Mouse (Mus musculus) embryonic facial prominence, embryonic 11.5 days (tissue): ENCODE measurements around the gene Rsrp1. TPM values are rescaled to one million over a fixed set of nuclear protein-coding genes. Genes with fewer than 3 reads are reported as not detected.

Experiments
- ATAC-seq: fragments of 200-750 bp; cut with Nextera tagmentation; replicated peaks from 2 replicates; pipeline ENCODE4 v1.8.0; 2017; ENCODE audit warnings: low read depth; ENCODE audit not compliant: insufficient number of reproducible peaks, low FRiP score, low TSS enrichment
- DNase-seq: peaks from one replicate; pipeline ENCODE4 v3.0.0-alpha.2; 2015; ENCODE audit warnings: low spot score
- H3K27ac ChIP-seq: fragments of 300-500 bp; sonication (generic); replicated peaks from 2 replicates; pipeline ENCODE4 v1.5.1; 2014; ENCODE audit warnings: mild to moderate bottlenecking, low read depth, low read length, control low read depth
- H3K27me3 ChIP-seq: fragments of 300-500 bp; sonication (generic); 2 replicates; pipeline ENCODE4 v1.6.1; 2014; ENCODE audit warnings: mild to moderate bottlenecking, low read length, moderate library complexity, mixed read lengths; ENCODE audit not compliant: control insufficient read depth, insufficient read depth
- H3K36me3 ChIP-seq: fragments of 300-500 bp; sonication (generic); replicated peaks from 2 replicates; pipeline ENCODE4 v1.6.1; 2014; ENCODE audit warnings: low read depth, mild to moderate bottlenecking, low read length, moderate library complexity, mixed read lengths; ENCODE audit not compliant: control insufficient read depth, insufficient read depth
- H3K4me1 ChIP-seq: fragments of 300-500 bp; sonication (generic); 2 replicates; pipeline ENCODE4 v1.6.1; 2014; ENCODE audit warnings: low read length, mixed read lengths; ENCODE audit not compliant: control insufficient read depth, insufficient read depth
- H3K4me2 ChIP-seq: fragments of 300-500 bp; sonication (generic); 2 replicates; pipeline ENCODE4 v1.6.1; 2014; ENCODE audit warnings: low read depth, mild to moderate bottlenecking, control low read depth, low read length, moderate library complexity
- H3K4me3 ChIP-seq: fragments of 300-500 bp; sonication (generic); 2 replicates; pipeline ENCODE4 v1.5.1; 2014; ENCODE audit warnings: low read depth, low read length, control low read depth
- H3K9ac ChIP-seq: fragments of 300-500 bp; sonication (generic); replicated peaks from 2 replicates; pipeline ENCODE4 v1.6.1; 2014; ENCODE audit warnings: mild to moderate bottlenecking, control low read depth, low read length
- H3K9me3 ChIP-seq: fragments of 300-500 bp; sonication (generic); replicated peaks from 2 replicates; pipeline ENCODE4 v1.6.1; 2016; ENCODE audit warnings: mild to moderate bottlenecking, low read length, inconsistent platforms, mixed read lengths; ENCODE audit not compliant: control insufficient read depth
- WGBS: fragments of 180-500 bp; shearing (Covaris S2); extraction: QIAGEN DNeasy Blood & Tissue Kit; methylation state at CpG from one replicate; pipeline ENCODE4 v1.1.7; 2014; 5-methylcytosine and 5-hydroxymethylcytosine counted together
- polyA plus RNA-seq: library from polyadenylated mRNA; unstranded; fragments of >200 nt; fragmentation: Nextera tagmentation; extraction: Ambion mirVana; gene quantifications from 2 replicates; pipeline ENCODE4 v1.2.1, GENCODE M21; 2014

Rsrp1 gene
- polyA plus RNA-seq, 1 experiment from 2014 or later = 368 TPM

- Histone ChIP-seq H3K4me1 (no peaks in the 10 kb centered on the region), H3K27ac (no peak overlapping the region), H3K4me2 (no peak overlapping the region), H3K27me3 (no peaks in the 10 kb centered on the region), H3K9ac (no peak overlapping the region), H3K9me3 (no peaks in the 10 kb centered on the region), H3K4me3 (no peak overlapping the region), H3K36me3 (no peaks in the 10 kb centered on the region)
- 80% methylated on average over 3 of the region's 3 CpGs for WGBS
- DNase-seq = no peak
- no peak for ATAC-seq
Observed at GRCm38 (mm10) chr4:134917194-134917593, 6.2 kb upstream of the Rsrp1 start.

- Histone ChIP-seq H3K9ac (no peak overlapping the region), H3K36me3 (no peaks in the 10 kb centered on the region), H3K27me3 (no peaks in the 10 kb centered on the region), H3K27ac (no peak overlapping the region), H3K4me1 (no peaks in the 10 kb centered on the region), H3K4me2 (no peak overlapping the region), H3K9me3 (no peaks in the 10 kb centered on the region), H3K4me3 (no peak overlapping the region)
- WGBS = 66% methylated on average over 7 of the region's 7 CpGs
- DNase-seq = no peak
- no peak for ATAC-seq
Observed at GRCm38 (mm10) chr4:134918381-134918780, 5.0 kb upstream of the Rsrp1 start.

- 43% methylated on average over 12 of the region's 12 CpGs for WGBS
- Histone ChIP-seq H3K9ac (no peak overlapping the region), H3K27me3 (no peaks in the 10 kb centered on the region), H3K36me3 (no peaks in the 10 kb centered on the region), H3K9me3 (no peaks in the 10 kb centered on the region), H3K4me1 (no peaks in the 10 kb centered on the region), H3K4me2 (no peak overlapping the region), H3K4me3 (no peak overlapping the region), H3K27ac (no peak overlapping the region)
- no peak for ATAC-seq
- DNase-seq = no peak
Observed at GRCm38 (mm10) chr4:134919733-134920540, 3.5 kb upstream of the Rsrp1 start.

GRCm38 (mm10) chr4:134920631-134921030 is 2.8 kb upstream of the Rsrp1 start:
- DNase-seq = no peak
- Histone ChIP-seq H3K27me3 (no peaks in the 10 kb centered on the region), H3K27ac (no peak overlapping the region), H3K4me1 (no peaks in the 10 kb centered on the region; the same call in 1 of the 2 replicates), H3K4me2 (no peak overlapping the region), H3K36me3 (no peaks in the 10 kb centered on the region; the same call in 1 of the 2 replicates), H3K9me3 (no peaks in the 10 kb centered on the region), H3K9ac (no peak overlapping the region), H3K4me3 (no peak overlapping the region)
- ATAC-seq = no peak
- WGBS = 95% methylated on average over 6 of the region's 6 CpGs

GRCm38 (mm10) chr4:134921703-134922102 is 1.7 kb upstream of the Rsrp1 start:
- Histone ChIP-seq H3K9me3 (no peaks in the 10 kb centered on the region), H3K27me3 (no peaks in the 10 kb centered on the region), H3K36me3 (peaks cover 3% of the 10 kb centered on the region), H3K27ac (no peak overlapping the region), H3K4me2 (no peak overlapping the region), H3K4me1 (no peaks in the 10 kb centered on the region; the same call in 1 of the 2 replicates), H3K4me3 (no peak overlapping the region), H3K9ac (no peak overlapping the region)
- DNase-seq (no peak), ATAC-seq (no peak)
- 91% methylated on average over 4 of the region's 4 CpGs for WGBS

DNA sequence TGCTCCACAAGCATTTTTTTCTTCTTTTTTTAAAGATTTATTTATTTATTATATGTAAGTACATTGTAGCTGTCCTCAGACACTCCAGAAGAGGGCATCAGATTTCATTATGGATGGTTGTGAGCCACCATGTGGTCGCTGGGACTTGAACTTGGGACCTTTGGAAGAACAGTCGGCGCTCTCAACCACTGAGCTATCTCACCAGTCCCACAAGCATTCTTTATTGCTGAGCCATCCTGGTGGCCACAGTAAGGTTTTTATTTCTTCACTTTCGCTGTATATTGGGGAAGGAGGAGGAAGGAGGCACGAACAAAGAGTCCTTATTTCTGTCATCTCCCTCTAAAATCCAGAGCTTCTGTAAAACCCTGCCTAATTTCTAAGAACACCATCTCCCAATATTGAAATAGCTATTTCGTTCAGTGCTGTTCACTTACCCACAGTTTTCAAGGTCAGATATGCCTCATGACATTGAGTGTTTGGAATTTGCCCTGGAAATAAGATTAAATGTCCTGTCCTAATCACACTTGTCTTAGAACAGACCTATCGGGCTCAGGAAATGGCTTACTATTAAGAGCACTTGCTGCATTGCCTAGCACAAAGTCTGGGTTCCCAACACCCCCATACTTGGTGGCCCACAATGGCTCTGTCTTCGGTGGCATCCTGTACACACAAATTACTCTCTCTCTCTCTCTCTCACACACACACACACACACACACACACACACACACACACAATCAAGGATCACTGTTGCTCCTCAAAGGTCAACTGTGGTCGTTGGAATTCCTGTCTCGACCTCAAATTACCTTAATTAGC is 1.1 kb upstream of the Rsrp1 start:
- Histone ChIP-seq H3K4me3 (peak overlapping the region; percentile 93), H3K4me2 (peak overlapping the region; percentile 65), H3K27me3 (no peaks in the 10 kb centered on the region), H3K4me1 (no peaks in the 10 kb centered on the region; the same call in 1 of the 2 replicates), H3K9me3 (no peaks in the 10 kb centered on the region), H3K27ac (no peak overlapping the region), H3K36me3 (peaks cover 3% of the 10 kb centered on the region), H3K9ac (peak overlapping the region; percentile 57)
- WGBS = 52% methylated on average over 10 of the region's 10 CpGs
- DNase-seq (no peak), ATAC-seq (no peak)

DNA sequence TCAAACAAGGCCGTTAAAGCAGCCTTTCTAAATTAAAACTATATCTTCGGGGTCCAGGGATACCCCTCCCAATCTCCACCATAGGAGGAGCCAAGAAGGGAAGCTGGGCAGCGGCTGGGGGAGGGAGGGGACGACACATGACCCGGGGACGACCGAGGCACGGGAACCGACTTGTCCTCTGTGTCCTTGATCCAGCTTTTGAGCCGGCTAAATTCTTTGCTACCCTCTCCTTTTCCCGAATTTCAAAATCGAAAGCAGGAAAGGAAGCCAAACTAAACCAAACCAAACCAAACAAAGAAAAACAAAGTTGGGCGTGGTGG is 507 bp upstream of the Rsrp1 start:
- H3K9ac ChIP-seq = peak overlapping the region; percentile 57
- ATAC-seq = peak; percentile 67; the same call in 1 of the 2 replicates
- WGBS = 0% methylated on average over 13 of the region's 13 CpGs
- H3K27me3 ChIP-seq = no peaks in the 10 kb centered on the region
- peak overlapping the region; percentile 93 for H3K4me3 ChIP-seq
- peak overlapping the region; percentile 36 for H3K27ac ChIP-seq
- no peaks in the 10 kb centered on the region for H3K9me3 ChIP-seq
- peak; percentile 74 for DNase-seq
- peak overlapping the region; percentile 65 for H3K4me2 ChIP-seq
- no peaks in the 10 kb centered on the region; the same call in 1 of the 2 replicates for H3K4me1 ChIP-seq
- peaks cover 3% of the 10 kb centered on the region for H3K36me3 ChIP-seq
